Mouse (Mus musculus) CD4-positive, CD25-positive, alpha-beta regulatory T cell, adult 2 months (primary cell): ENCODE results near the gene Olfr606.
"Not testable (repeated sequence)": the region's sequence is repeated elsewhere in the genome, so short reads cannot be mapped to it uniquely, and the experiment has no call there.

Experiments
- DNase-seq: peaks from one replicate; pipeline ENCODE4 v3.0.0-alpha.2; 2012; ENCODE audit warnings: low read depth, low spot score

Olfr606 gene

GRCm38 (mm10) chr7:103448746-103449145, at the start of gene Olfr606:
Gene Olfr606, plus strand, starts transcription at chr7:103449046.
- DNase-seq = no peak

- DNase-seq = not testable (repeated sequence)
Measured at GRCm38 (mm10) chr7:103406521-103407055, 42.3 kb upstream of the Olfr606 start.

- not testable (repeated sequence) for DNase-seq
Measured at GRCm38 (mm10) chr7:103414772-103415171, 34.1 kb upstream of the Olfr606 start, which contains the start of gene Usp17lc. Gene Usp17lc, plus strand, starts transcription at chr7:103415072.

GRCm38 (mm10) chr7:103445339-103445738, 3.5 kb upstream of the Olfr606 start, which contains the start of gene Olfr605:
Gene Olfr605, minus strand, starts transcription at chr7:103445439.
- no peak for DNase-seq

- no peak for DNase-seq
Measured at GRCm38 (mm10) chr7:103460590-103460989, 11.7 kb downstream of the Olfr606 start.

- no peak for DNase-seq
Measured at GRCm38 (mm10) chr7:103469577-103469976, 20.7 kb downstream of the Olfr606 start, which contains the start of gene Olfr608. Gene Olfr608, plus strand, starts transcription at chr7:103469877.

- DNase-seq = not testable (repeated sequence)
Measured at GRCm38 (mm10) chr7:103477106-103477505, 28.3 kb downstream of the Olfr606 start.

- DNase-seq = no peak
Measured at GRCm38 (mm10) chr7:103497962-103498361, 49.1 kb downstream of the Olfr606 start, which contains the start of gene Olfr609. Gene Olfr609, minus strand, starts transcription at chr7:103498062.
